Mouse (Mus musculus) hindbrain, postnatal 0 days (tissue): ENCODE measurements around the gene Rab11b. TPM values are rescaled to one million over a fixed set of nuclear protein-coding genes. Genes with fewer than 3 reads are reported as not detected.

Experiments
- ATAC-seq: fragments of 200-750 bp; cut with Nextera tagmentation; 2 replicates; pipeline ENCODE4 v1.8.0; 2017; ENCODE audit warnings: mild to moderate bottlenecking, moderate TSS enrichment, moderate library complexity
- DNase-seq: peaks from one replicate; pipeline ENCODE4 v3.0.0-alpha.2; 2015; ENCODE audit warnings: low spot score
- H3K27ac ChIP-seq: fragments of 300-500 bp; sonication (generic); 2 replicates; pipeline ENCODE4 v1.5.1; 2014; ENCODE audit warnings: mild to moderate bottlenecking
- H3K27me3 ChIP-seq: fragments of 300-500 bp; sonication (generic); 2 replicates; pipeline ENCODE4 v1.6.1; 2014; ENCODE audit warnings: low read length, mixed read lengths; ENCODE audit not compliant: insufficient read depth
- H3K36me3 ChIP-seq: fragments of 300-500 bp; sonication (generic); 2 replicates; pipeline ENCODE4 v1.6.1; 2014; ENCODE audit warnings: low read length, mixed read lengths; ENCODE audit not compliant: insufficient read depth
- H3K4me1 ChIP-seq: fragments of 300-500 bp; sonication (generic); 2 replicates; pipeline ENCODE4 v1.6.1; 2014; ENCODE audit warnings: antibody characterized with exemption, low read length, mixed read lengths; ENCODE audit not compliant: insufficient read depth
- H3K4me2 ChIP-seq: fragments of 300-500 bp; sonication (generic); 2 replicates; pipeline ENCODE4 v1.6.1; 2014; ENCODE audit warnings: low read depth, mild to moderate bottlenecking, low read length, moderate library complexity, mixed read lengths
- H3K4me3 ChIP-seq: fragments of 300-500 bp; sonication (generic); 2 replicates; pipeline ENCODE4 v1.5.1; 2014; ENCODE audit warnings: low read length
- H3K9ac ChIP-seq: fragments of 300-500 bp; sonication (generic); replicated peaks from 2 replicates; pipeline ENCODE4 v1.6.1; 2014; ENCODE audit warnings: mild to moderate bottlenecking, low read length, moderate library complexity, mixed read lengths
- H3K9me3 ChIP-seq: fragments of 300-500 bp; sonication (generic); 2 replicates; pipeline ENCODE4 v1.6.1; 2016; ENCODE audit warnings: low read length, mixed read lengths
- CTCF ChIP-seq: IDR thresholded peaks from 2 replicates; pipeline ENCODE4 v1.5.1; 2016; ENCODE audit warnings: antibody characterized with exemption, control low read depth, low read depth
- WGBS: fragments of 180-500 bp; shearing (Covaris S2); extraction: QIAGEN DNeasy Blood & Tissue Kit; methylation state at CpG from one replicate; pipeline ENCODE4 v1.1.7; 2014; 5-methylcytosine and 5-hydroxymethylcytosine counted together
- polyA plus RNA-seq: library from polyadenylated mRNA; unstranded; fragments of >200 nt; fragmentation: Nextera tagmentation; extraction: Ambion mirVana; gene quantifications from 2 replicates; pipeline ENCODE4 v1.2.1, GENCODE M21; 2015
- total RNA-seq: library from RNA; depleted of rRNA; stranded (reverse); fragments of >200 nt; gene quantifications from 2 replicates; pipeline ENCODE4 v1.2.3, GENCODE M21; 2014

Gene Rab11b
- total and polyA plus RNA-seq, 2 experiments from 2014 or later: 123 to 583 TPM

DNA sequence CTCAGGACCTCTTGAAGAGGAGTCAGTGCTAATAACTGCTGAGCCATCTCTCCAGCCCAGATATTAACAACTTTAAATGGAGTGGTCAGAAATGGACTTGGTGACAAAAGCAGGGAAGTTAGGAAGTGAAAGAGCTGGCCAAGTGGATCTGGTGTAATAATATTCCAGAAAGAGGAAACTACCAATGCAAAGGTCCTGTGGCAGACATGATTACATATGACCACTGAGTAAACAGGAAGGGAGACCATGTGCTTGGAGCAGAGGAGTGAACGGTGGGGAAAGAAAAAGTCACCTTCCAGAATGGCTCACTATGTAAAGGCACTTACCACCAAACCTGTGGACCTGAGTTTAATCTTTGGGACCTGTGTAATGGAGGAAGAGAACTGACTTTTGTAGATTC lies 38.9 kb upstream of the Rab11b start:
- DNase-seq: no peak
- no peak overlapping the region for H3K4me2 ChIP-seq
- no peaks in the 10 kb centered on the region for H3K4me1 ChIP-seq
- no peak overlapping the region for H3K9ac ChIP-seq
- no peaks in the 10 kb centered on the region for H3K9me3 ChIP-seq
- no peak for ATAC-seq
- WGBS: 65% methylated on average over 1 of the region's 1 CpGs
- no peak overlapping the region for H3K4me3 ChIP-seq
- no peaks in the 10 kb centered on the region for H3K36me3 ChIP-seq
- H3K27me3 ChIP-seq: no peaks in the 10 kb centered on the region
- no peak for TF ChIP-seq CTCF
- H3K27ac ChIP-seq: no peak overlapping the region

DNA sequence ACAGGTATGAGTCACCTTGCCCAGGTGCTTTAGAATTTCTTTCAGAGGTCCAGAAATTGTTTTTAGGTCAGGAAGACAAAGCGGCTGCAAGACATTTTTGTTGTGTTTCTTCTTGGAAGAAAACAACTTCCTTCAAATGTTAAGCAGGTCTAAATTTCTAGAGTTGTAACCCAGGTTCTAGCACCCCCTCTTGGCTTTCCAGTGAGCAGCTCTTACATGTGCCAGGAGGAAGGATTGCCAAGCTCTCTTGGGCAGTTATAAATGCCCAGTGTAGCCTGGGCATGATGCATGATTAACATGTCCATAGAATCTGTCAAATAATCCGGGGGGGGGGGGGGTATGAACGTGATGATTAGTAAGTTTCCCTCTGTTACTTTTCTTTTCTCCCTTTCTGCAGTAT lies 38.0 kb upstream of the Rab11b start:
- no peak overlapping the region for H3K4me3 ChIP-seq
- no peaks in the 10 kb centered on the region for H3K27me3 ChIP-seq
- 40% methylated on average over 3 of the region's 3 CpGs for WGBS
- ATAC-seq (no peak), DNase-seq (peak; percentile 69)
- H3K36me3 ChIP-seq: no peaks in the 10 kb centered on the region
- TF ChIP-seq CTCF: peak; percentile 53
- H3K4me2 ChIP-seq: no peak overlapping the region
- no peaks in the 10 kb centered on the region for H3K9me3 ChIP-seq
- no peak overlapping the region for H3K9ac ChIP-seq
- H3K27ac ChIP-seq: no peak overlapping the region
- no peaks in the 10 kb centered on the region for H3K4me1 ChIP-seq

- DNase-seq (no peak), ATAC-seq (no peak)
- 78% methylated on average over 4 of the region's 4 CpGs for WGBS
- no peak overlapping the region for H3K27ac ChIP-seq
- no peaks in the 10 kb centered on the region for H3K27me3 ChIP-seq
- no peaks in the 10 kb centered on the region for H3K4me1 ChIP-seq
- no peak overlapping the region for H3K9ac ChIP-seq
- no peaks in the 10 kb centered on the region for H3K9me3 ChIP-seq
- H3K4me3 ChIP-seq: no peak overlapping the region
- no peaks in the 10 kb centered on the region for H3K36me3 ChIP-seq
- H3K4me2 ChIP-seq: no peak overlapping the region
- no peak for TF ChIP-seq CTCF
These were observed 28.4 kb upstream of the Rab11b start for GRCm38 (mm10) chr17:33788732-33789131.

- H3K27me3 ChIP-seq: no peaks in the 10 kb centered on the region
- H3K36me3 ChIP-seq: no peaks in the 10 kb centered on the region
- no peak overlapping the region for H3K27ac ChIP-seq
- H3K4me3 ChIP-seq: no peak overlapping the region
- no peak for TF ChIP-seq CTCF
- no peak overlapping the region for H3K9ac ChIP-seq
- DNase-seq (no peak), ATAC-seq (no peak)
- H3K9me3 ChIP-seq: no peaks in the 10 kb centered on the region
- H3K4me1 ChIP-seq: peaks cover 5% of the 10 kb centered on the region; the same call in 1 of the 2 replicates
- no peak overlapping the region for H3K4me2 ChIP-seq
- 85% methylated on average over 18 of the region's 18 CpGs for WGBS
These were observed 26.0 kb upstream of the Rab11b start for GRCm38 (mm10) chr17:33786375-33786774.

DNA sequence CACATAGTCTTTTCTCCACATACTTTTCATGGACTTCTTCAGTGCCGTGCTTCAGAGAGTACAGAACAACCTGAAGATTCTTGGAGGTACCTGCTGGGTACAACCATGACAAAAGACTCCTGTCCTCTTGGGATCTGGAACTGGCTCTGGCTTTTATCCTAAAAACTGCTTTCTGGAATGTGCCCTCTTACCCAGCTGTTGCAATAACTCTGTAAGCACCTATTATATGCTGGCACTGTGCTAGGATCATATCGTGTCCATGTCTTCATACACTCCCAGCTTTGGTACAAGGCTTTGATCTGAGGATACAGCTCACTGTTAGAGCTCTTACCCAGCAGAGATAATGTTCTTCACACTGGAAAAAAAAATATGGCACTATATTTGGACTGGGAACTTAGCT lies 24.6 kb upstream of the Rab11b start:
- no peak for TF ChIP-seq CTCF
- H3K27me3 ChIP-seq: no peaks in the 10 kb centered on the region
- H3K4me2 ChIP-seq: no peak overlapping the region
- ATAC-seq (no peak), DNase-seq (no peak)
- no peak overlapping the region for H3K4me3 ChIP-seq
- WGBS: 85% methylated on average over 2 of the region's 2 CpGs
- no peak overlapping the region for H3K9ac ChIP-seq
- H3K9me3 ChIP-seq: no peaks in the 10 kb centered on the region
- no peak overlapping the region for H3K27ac ChIP-seq
- H3K4me1 ChIP-seq: peaks cover 14% of the 10 kb centered on the region
- no peaks in the 10 kb centered on the region for H3K36me3 ChIP-seq

GRCm38 (mm10) chr17:33783408-33783807 lies 23.1 kb upstream of the Rab11b start:
- no peaks in the 10 kb centered on the region for H3K27me3 ChIP-seq
- no peak for ATAC-seq
- no peak overlapping the region for H3K27ac ChIP-seq
- H3K9me3 ChIP-seq: no peaks in the 10 kb centered on the region
- peaks cover 29% of the 10 kb centered on the region for H3K4me1 ChIP-seq
- H3K4me3 ChIP-seq: no peak overlapping the region
- H3K4me2 ChIP-seq: no peak overlapping the region
- H3K36me3 ChIP-seq: no peaks in the 10 kb centered on the region
- no peak for TF ChIP-seq CTCF
- H3K9ac ChIP-seq: no peak overlapping the region
- peak; percentile 69 for DNase-seq

DNA sequence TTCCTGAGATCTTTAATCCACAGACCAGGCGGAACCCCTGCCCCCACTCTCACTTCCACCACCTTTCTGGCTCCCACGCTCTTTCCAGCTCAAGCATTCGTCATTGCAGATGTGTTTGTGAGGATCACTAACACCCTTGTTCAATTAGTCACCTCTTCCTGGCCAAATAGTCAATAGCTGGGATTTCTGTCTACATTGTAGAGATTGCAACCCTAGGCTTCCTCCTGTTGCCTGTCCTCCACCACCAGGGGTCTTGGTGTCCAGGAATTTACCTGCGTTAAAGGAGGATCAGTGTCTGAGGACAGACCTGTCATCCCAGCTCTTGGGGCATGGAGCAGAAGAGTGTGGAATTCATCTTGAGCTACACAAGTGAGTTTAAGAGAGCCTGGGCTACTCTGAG lies 21.7 kb upstream of the Rab11b start:
- H3K9me3 ChIP-seq: no peaks in the 10 kb centered on the region
- no peak for DNase-seq
- H3K4me1 ChIP-seq: peaks cover 29% of the 10 kb centered on the region
- H3K27ac ChIP-seq: peak overlapping the region; percentile 75; the same call in 1 of the 2 replicates
- no peak for ATAC-seq
- TF ChIP-seq CTCF: peak; percentile 34
- peak overlapping the region; percentile 86 for H3K4me2 ChIP-seq
- H3K4me3 ChIP-seq: peak overlapping the region; percentile 46
- no peaks in the 10 kb centered on the region for H3K27me3 ChIP-seq
- 44% methylated on average over 4 of the region's 4 CpGs for WGBS
- H3K9ac ChIP-seq: 0 out of 2 replicates have a peak overlapping the region, but pooled peaks have one; percentile 51
- H3K36me3 ChIP-seq: no peaks in the 10 kb centered on the region
